Mouse (Mus musculus): ENCODE data around the gene Lfng. TPM values are rescaled to one million over a fixed set of nuclear protein-coding genes. Genes with fewer than 3 reads are reported as not detected.

The Lfng gene
- total and polyA plus RNA-seq, 3 experiments = 11.2 to 14.1 TPM; not detected in 1

- peak overlapping the region; percentile 66 for H3K27ac ChIP-seq (ENCODE audit: control insufficient read depth, low read depth, low read length)
- H3K27me3 ChIP-seq (ENCODE audit: control insufficient read depth in 1 of 2, insufficient read depth in 2 of 2, low read length in 2 of 2) = no peaks in the 10 kb centered on the region
- peak overlapping the region; percentile 49 for H3K9ac ChIP-seq (ENCODE audit: control insufficient read depth, low read depth, low read length, poor library complexity, severe bottlenecking)
- peaks cover 4% of the 10 kb centered on the region; the same call in 1 of the 2 replicates for H3K79me2 ChIP-seq (ENCODE audit: control insufficient read depth, insufficient read depth, low read length, poor library complexity)
- H3K4me3 ChIP-seq (ENCODE audit: control insufficient read depth in 1 of 2, insufficient read depth in 1 of 2, low read depth in 2 of 2, low read length in 2 of 2) = peak overlapping the region; percentile 11 to 27
- no peak for TF ChIP-seq UBTF (IDR thresholded peaks at IDR 0.05; ENCODE audit: borderline replicate concordance, insufficient read depth, low read depth, low read length)
- TF ChIP-seq MAZ (IDR thresholded peaks at IDR 0.05; ENCODE audit: low read depth, low read length) = peak; percentile 99
- 0 out of 2 replicates have a peak, but pooled peaks have one; percentile 8 for TF ChIP-seq SMC3 (IDR thresholded peaks at IDR 0.05; ENCODE audit: low read depth, low read length)
- TF ChIP-seq POLR2AphosphoS2 (IDR thresholded peaks at IDR 0.05; ENCODE audit: low read length) = no peak
- TF ChIP-seq JUND (IDR thresholded peaks at IDR 0.05; ENCODE audit: low read depth, low read length) = no peak
- peak; percentile 100 for TF ChIP-seq TCF12 (IDR thresholded peaks at IDR 0.05; ENCODE audit: low read depth, low read length)
- TF ChIP-seq GABPA (IDR thresholded peaks at IDR 0.05; ENCODE audit: low read depth, low read length) = no peak
- TF ChIP-seq POLR2A (IDR thresholded peaks at IDR 0.05; ENCODE audit: control insufficient read depth in 1 of 2, insufficient read depth in 1 of 2, low read depth in 1 of 2, low read length in 2 of 2, poor library complexity in 1 of 2) = no peak
- peak; percentile 93 for TF ChIP-seq MXI1 (IDR thresholded peaks at IDR 0.05; ENCODE audit: low read depth, low read length)
- no peak for TF ChIP-seq POLR2AphosphoS5 (IDR thresholded peaks at IDR 0.05; ENCODE audit: borderline replicate concordance, low read depth, low read length)
- TF ChIP-seq ZNF384 (IDR thresholded peaks at IDR 0.05; ENCODE audit: low read depth, low read length) = no peak
- TF ChIP-seq EP300 (IDR thresholded peaks at IDR 0.05; ENCODE audit: low read depth in 1 of 2, low read length in 2 of 2) = peak; percentile 91 to 97
- peak; percentile 98 for TF ChIP-seq TAL1 (IDR thresholded peaks at IDR 0.05; ENCODE audit: low read length)
- TF ChIP-seq HCFC1 (IDR thresholded peaks at IDR 0.05; ENCODE audit: low read depth, low read length) = no peak; the same call in 1 of the 2 replicates
- TF ChIP-seq ZMIZ1 (IDR thresholded peaks at IDR 0.05; ENCODE audit: low read depth, low read length) = no peak; the same call in 1 of the 2 replicates
- peak; percentile 59; the same call in 1 of the 2 replicates for TF ChIP-seq NRF1 (IDR thresholded peaks at IDR 0.05; ENCODE audit: insufficient read depth, low read depth, low read length, poor library complexity, severe bottlenecking)
- TF ChIP-seq RCOR1 (IDR thresholded peaks at IDR 0.05; ENCODE audit: low read depth, low read length) = peak; percentile 94
- peak; percentile 90 for TF ChIP-seq GATA1 (IDR thresholded peaks at IDR 0.05; ENCODE audit: low read depth, low read length)
- TF ChIP-seq NELFE (IDR thresholded peaks at IDR 0.05; ENCODE audit: low read depth, low read length) = no peak
- peak; percentile 100 for TF ChIP-seq ETS1 (IDR thresholded peaks at IDR 0.05; ENCODE audit: low read depth, low read length)
- peak; percentile 56; the same call in 1 of the 2 replicates for TF ChIP-seq MAFK (IDR thresholded peaks at IDR 0.05; ENCODE audit: borderline replicate concordance, low read depth, low read length)
- 0 out of 2 replicates have a peak, but pooled peaks have one; percentile 41 for TF ChIP-seq TBP (IDR thresholded peaks at IDR 0.05; ENCODE audit: low read depth, low read length)
- TF ChIP-seq MYB (IDR thresholded peaks at IDR 0.05; ENCODE audit: low read depth, low read length) = peak; percentile 21; the same call in 1 of the 2 replicates
- TF ChIP-seq USF1 (IDR thresholded peaks at IDR 0.05; ENCODE audit: low read depth, low read length) = peak; percentile 75
- peak; percentile 83 for TF ChIP-seq MAX (IDR thresholded peaks at IDR 0.05; ENCODE audit: low read length)
- no peak for TF ChIP-seq KAT2A (conservative IDR thresholded peaks at IDR 0.05; ENCODE audit: low read depth, low read length)
- TF ChIP-seq MEF2A (IDR thresholded peaks at IDR 0.05; ENCODE audit: extremely low read depth, insufficient replicate concordance, low read depth, low read length, poor library complexity, severe bottlenecking) = 0 out of 2 replicates have a peak, but pooled peaks have one; percentile 74
- peak; percentile 40; the same call in 1 of the 2 replicates for TF ChIP-seq CHD2 (IDR thresholded peaks at IDR 0.05; ENCODE audit: low read length)
- TF ChIP-seq ZC3H11A (IDR thresholded peaks at IDR 0.05; ENCODE audit: low read depth, low read length) = no peak
- no peak for TF ChIP-seq CHD1 (IDR thresholded peaks at IDR 0.05; ENCODE audit: low read depth, low read length)
- TF ChIP-seq MYC (IDR thresholded peaks at IDR 0.05; ENCODE audit: low read depth, low read length) = peak; percentile 81; the same call in 1 of the 2 replicates
- TF ChIP-seq SIN3A (IDR thresholded peaks at IDR 0.05; ENCODE audit: low read length) = peak; percentile 83
- H3K9me3 ChIP-seq (replicated peaks; ENCODE audit: insufficient read depth, low read length) = no peaks in the 10 kb centered on the region
- H3K4me1 ChIP-seq (ENCODE audit: control insufficient read depth in 1 of 2, insufficient read depth in 2 of 2, low read length in 2 of 2) = peaks cover 11 to 40% of the 10 kb centered on the region in 2 experiments
- H3K36me3 ChIP-seq (ENCODE audit: control insufficient read depth in 1 of 2, insufficient read depth in 2 of 2, low read length in 2 of 2) = peaks cover 0 to 27% of the 10 kb centered on the region in 2 experiments; a peak in 2 of 4 replicates
- peak; percentile 94 for DNase-seq (ENCODE audit: low read depth, low spot score)
Observed at GRCm38 (mm10) chr5:140644702-140645201, 37.6 kb downstream of the Lfng start.

Data from MEL (cell line).